Mouse (Mus musculus): Measurements from ENCODE around the gene Plekha8.

- TF ChIP-seq POLR2A (IDR thresholded peaks at IDR 0.05; ENCODE audit: low read depth, low read length) (no peak), CTCF (conservative IDR thresholded peaks at IDR 0.05; ENCODE audit: insufficient read depth, insufficient read length, low read depth, low read length) (no peak)
Observed at GRCm38 (mm10) chr6:54686946-54687737, 92.2 kb downstream of the Plekha8 start.
